Mouse (Mus musculus) c-Kit-positive CD71-negative TER-119-negative erythroid progenitor cells, embryonic 14.5 days (primary cell): Measurements from ENCODE around the gene Gm9913.

Experiments used
- DNase-seq: peaks from one replicate; pipeline ENCODE4 v3.0.0-alpha.2; 2013; ENCODE audit warnings: low read depth

Gene Gm9913

GRCm38 (mm10) chr2:125496696-125497095, 8.2 kb upstream of the Gm9913 start:
- DNase-seq: no peak

GRCm38 (mm10) chr2:125498216-125498615, 6.7 kb upstream of the Gm9913 start:
- no peak for DNase-seq

GRCm38 (mm10) chr2:125501526-125501925, 3.4 kb upstream of the Gm9913 start:
- DNase-seq: no peak

GRCm38 (mm10) chr2:125505746-125506315, 942 bp downstream of the Gm9913 start:
- no peak for DNase-seq

- no peak for DNase-seq
These were observed 1.6 kb downstream of the Gm9913 start for GRCm38 (mm10) chr2:125506316-125507054.

- no peak for DNase-seq
These were observed 3.0 kb downstream of the Gm9913 start, which contains the start of gene Fbn1 for GRCm38 (mm10) chr2:125507893-125508292. Gene Fbn1, minus strand, starts transcription at chr2:125507993.

GRCm38 (mm10) chr2:125508381-125508780, 3.5 kb downstream of the Gm9913 start:
- DNase-seq: no peak

- DNase-seq: no peak
These were observed 5.9 kb downstream of the Gm9913 start for GRCm38 (mm10) chr2:125510752-125511151.

- no peak for DNase-seq
These were observed 7.0 kb downstream of the Gm9913 start for GRCm38 (mm10) chr2:125511898-125512297.

GRCm38 (mm10) chr2:125512544-125512943, 7.7 kb downstream of the Gm9913 start:
- no peak for DNase-seq

- no peak for DNase-seq
These were observed 9.5 kb downstream of the Gm9913 start for GRCm38 (mm10) chr2:125514391-125514790.

- no peak for DNase-seq
These were observed 10.6 kb downstream of the Gm9913 start for GRCm38 (mm10) chr2:125515291-125516057.

- DNase-seq: no peak
These were observed 11.7 kb downstream of the Gm9913 start for GRCm38 (mm10) chr2:125516594-125516993.

- DNase-seq: no peak
These were observed 20.6 kb downstream of the Gm9913 start for GRCm38 (mm10) chr2:125525484-125525883.

- no peak for DNase-seq
These were observed 21.7 kb downstream of the Gm9913 start for GRCm38 (mm10) chr2:125526566-125526965.

- no peak for DNase-seq
These were observed 25.8 kb downstream of the Gm9913 start for GRCm38 (mm10) chr2:125530665-125531064.

- DNase-seq: no peak
These were observed 34.8 kb downstream of the Gm9913 start for GRCm38 (mm10) chr2:125539640-125540039.

GRCm38 (mm10) chr2:125540579-125540978, 35.7 kb downstream of the Gm9913 start:
- DNase-seq: no peak

- no peak for DNase-seq
These were observed 36.6 kb downstream of the Gm9913 start for GRCm38 (mm10) chr2:125541451-125541850.

- no peak for DNase-seq
These were observed 38.8 kb downstream of the Gm9913 start for GRCm38 (mm10) chr2:125543646-125544045.

- DNase-seq: no peak
These were observed 40.1 kb downstream of the Gm9913 start for GRCm38 (mm10) chr2:125544986-125545385.

GRCm38 (mm10) chr2:125548806-125549578, 44.1 kb downstream of the Gm9913 start:
- no peak for DNase-seq
